Mouse (Mus musculus): ENCODE data around the gene Stpg3. TPM values are rescaled to one million over a fixed set of nuclear protein-coding genes. Genes with fewer than 3 reads are reported as not detected.
"Not testable (repeated sequence)": the region's sequence is repeated elsewhere in the genome, so short reads cannot be mapped to it uniquely, and the experiment has no call there.

The Stpg3 gene
- not detected in 2 replicates for polyA plus RNA-seq (2015; fragmentation: Nextera tagmentation; extraction: Ambion mirVana)

GRCm38 (mm10) chr2:25214444-25214843 lies at the start of gene Stpg3:
TSS of gene Stpg3 (minus strand) at chr2:25214637.
- no peak within 1 kb of the TSS for H3K27ac ChIP-seq (ENCODE audit: low read depth, low read length)
- H3K4me2 ChIP-seq (ENCODE audit: low read length), result no peak within 1 kb of the TSS
- no peak within 1 kb of the TSS for H3K9ac ChIP-seq (ENCODE audit: low read depth, low read length)
- no peak for ATAC-seq
- no peaks in the 10 kb centered on the region for H3K36me3 ChIP-seq (ENCODE audit: control insufficient read depth, insufficient read depth, low read length)
- H3K4me3 ChIP-seq (ENCODE audit: low read length), result no peak within 1 kb of the TSS
- H3K27me3 ChIP-seq (replicated peaks; ENCODE audit: control insufficient read depth, insufficient read depth, low read length), result 0 out of 2 replicates have a peak, but pooled peaks cover 2% of the 10 kb centered on the region
- no peaks in the 10 kb centered on the region for H3K9me3 ChIP-seq (ENCODE audit: control insufficient read depth, low read length)
- WGBS, result 86% methylated on average over 3 of the region's 3 CpGs
- H3K4me1 ChIP-seq (ENCODE audit: control insufficient read depth, insufficient read depth, low read depth, low read length), result peaks cover 11% of the 10 kb centered on the region

GRCm38 (mm10) chr2:25263623-25264285 lies 49.3 kb upstream of the Stpg3 start:
- Histone ChIP-seq H3K27me3 (replicated peaks; ENCODE audit: control insufficient read depth, insufficient read depth, low read length) (no peaks in the 10 kb centered on the region; the same call in 1 of the 2 replicates), H3K4me2 (ENCODE audit: low read length) (peak overlapping the region; percentile 99), H3K9ac (ENCODE audit: low read depth, low read length) (peak overlapping the region; percentile 83), H3K9me3 (ENCODE audit: control insufficient read depth, low read length) (no peaks in the 10 kb centered on the region), H3K4me1 (ENCODE audit: control insufficient read depth, insufficient read depth, low read depth, low read length) (peaks cover 45% of the 10 kb centered on the region), H3K27ac (ENCODE audit: low read depth, low read length) (no peak overlapping the region; the same call in 1 of the 2 replicates), H3K4me3 (ENCODE audit: low read length) (peak overlapping the region; percentile 83), H3K36me3 (ENCODE audit: control insufficient read depth, insufficient read depth, low read length) (no peaks in the 10 kb centered on the region)
- 21% methylated on average over 12 of the region's 12 CpGs for WGBS
- no peak for ATAC-seq

- WGBS, result under 1% methylated on average over 82 of the region's 82 CpGs
- no peaks in the 10 kb centered on the region for H3K36me3 ChIP-seq (ENCODE audit: control insufficient read depth, insufficient read depth, low read length)
- H3K27ac ChIP-seq (ENCODE audit: low read depth, low read length), result peak overlapping the region; percentile 85
- H3K4me3 ChIP-seq (ENCODE audit: low read length), result peak overlapping the region; percentile 83
- H3K27me3 ChIP-seq (replicated peaks; ENCODE audit: control insufficient read depth, insufficient read depth, low read length), result no peaks in the 10 kb centered on the region; the same call in 1 of the 2 replicates
- peak overlapping the region; percentile 99 for H3K4me2 ChIP-seq (ENCODE audit: low read length)
- H3K9ac ChIP-seq (ENCODE audit: low read depth, low read length), result peak overlapping the region; percentile 83
- H3K9me3 ChIP-seq (ENCODE audit: control insufficient read depth, low read length), result no peaks in the 10 kb centered on the region
- H3K4me1 ChIP-seq (ENCODE audit: control insufficient read depth, insufficient read depth, low read depth, low read length), result peaks cover 45% of the 10 kb centered on the region
- ATAC-seq, result no peak; the same call in 1 of the 2 replicates
Measured at GRCm38 (mm10) chr2:25262795-25263622, 48.6 kb upstream of the Stpg3 start.

- Histone ChIP-seq H3K4me1 (ENCODE audit: control insufficient read depth, insufficient read depth, low read depth, low read length) (peaks cover 43% of the 10 kb centered on the region), H3K9ac (ENCODE audit: low read depth, low read length) (peak within 1 kb of the TSS; percentile 83), H3K27ac (ENCODE audit: low read depth, low read length) (peak within 1 kb of the TSS; percentile 85), H3K4me3 (ENCODE audit: low read length) (peak within 1 kb of the TSS; percentile 83), H3K27me3 (replicated peaks; ENCODE audit: control insufficient read depth, insufficient read depth, low read length) (no peaks in the 10 kb centered on the region; the same call in 1 of the 2 replicates), H3K9me3 (ENCODE audit: control insufficient read depth, low read length) (no peaks in the 10 kb centered on the region), H3K4me2 (ENCODE audit: low read length) (peak within 1 kb of the TSS; percentile 99), H3K36me3 (ENCODE audit: control insufficient read depth, insufficient read depth, low read length) (no peaks in the 10 kb centered on the region)
- ATAC-seq, result peak; percentile 98
- WGBS, result under 1% methylated on average over 32 of the region's 39 CpGs
Measured at GRCm38 (mm10) chr2:25262291-25262767, 47.9 kb upstream of the Stpg3 start, which contains the start of gene Tprn. TSS of gene Tprn (plus strand) at chr2:25262618.

- H3K27me3 ChIP-seq (replicated peaks; ENCODE audit: control insufficient read depth, insufficient read depth, low read length), result no peaks in the 10 kb centered on the region; the same call in 1 of the 2 replicates
- 43% methylated on average over 10 of the region's 12 CpGs for WGBS
- peak overlapping the region; percentile 99 for H3K4me2 ChIP-seq (ENCODE audit: low read length)
- H3K4me3 ChIP-seq (ENCODE audit: low read length), result peak overlapping the region; percentile 83
- ATAC-seq, result no peak
- H3K9me3 ChIP-seq (ENCODE audit: control insufficient read depth, low read length), result no peaks in the 10 kb centered on the region
- no peaks in the 10 kb centered on the region for H3K36me3 ChIP-seq (ENCODE audit: control insufficient read depth, insufficient read depth, low read length)
- peak overlapping the region; percentile 46; the same call in 1 of the 2 replicates for H3K9ac ChIP-seq (ENCODE audit: low read depth, low read length)
- peak overlapping the region; percentile 62 for H3K27ac ChIP-seq (ENCODE audit: low read depth, low read length)
- H3K4me1 ChIP-seq (ENCODE audit: control insufficient read depth, insufficient read depth, low read depth, low read length), result peaks cover 41% of the 10 kb centered on the region
Measured at GRCm38 (mm10) chr2:25261870-25262269, 47.4 kb upstream of the Stpg3 start.

GRCm38 (mm10) chr2:25258887-25259286 lies 44.5 kb upstream of the Stpg3 start:
- Histone ChIP-seq H3K4me1 (ENCODE audit: control insufficient read depth, insufficient read depth, low read depth, low read length) (peaks cover 27% of the 10 kb centered on the region), H3K4me3 (ENCODE audit: low read length) (no peak overlapping the region), H3K27me3 (replicated peaks; ENCODE audit: control insufficient read depth, insufficient read depth, low read length) (no peaks in the 10 kb centered on the region), H3K36me3 (ENCODE audit: control insufficient read depth, insufficient read depth, low read length) (no peaks in the 10 kb centered on the region), H3K9ac (ENCODE audit: low read depth, low read length) (no peak overlapping the region), H3K4me2 (ENCODE audit: low read length) (no peak overlapping the region), H3K9me3 (ENCODE audit: control insufficient read depth, low read length) (no peaks in the 10 kb centered on the region), H3K27ac (ENCODE audit: low read depth, low read length) (no peak overlapping the region)
- WGBS, result 44% methylated on average over 2 of the region's 2 CpGs
- no peak for ATAC-seq

GRCm38 (mm10) chr2:25257250-25257649 lies 42.8 kb upstream of the Stpg3 start:
- not testable (repeated sequence) for H3K9ac ChIP-seq (ENCODE audit: low read depth, low read length); ATAC-seq; H3K27ac ChIP-seq (ENCODE audit: low read depth, low read length); H3K9me3 ChIP-seq (ENCODE audit: control insufficient read depth, low read length); H3K4me2 ChIP-seq (ENCODE audit: low read length); H3K27me3 ChIP-seq (replicated peaks; ENCODE audit: control insufficient read depth, insufficient read depth, low read length); H3K4me3 ChIP-seq (ENCODE audit: low read length); H3K36me3 ChIP-seq (ENCODE audit: control insufficient read depth, insufficient read depth, low read length)
- 91% methylated on average over 5 of the region's 5 CpGs for WGBS
- H3K4me1 ChIP-seq (ENCODE audit: control insufficient read depth, insufficient read depth, low read depth, low read length), result peaks cover 19% of the 10 kb centered on the region

- Histone ChIP-seq H3K4me2 (ENCODE audit: low read length) (peak overlapping the region; percentile 96), H3K4me3 (ENCODE audit: low read length) (peak overlapping the region; percentile 99), H3K4me1 (ENCODE audit: control insufficient read depth, insufficient read depth, low read depth, low read length) (peaks cover 19% of the 10 kb centered on the region)
- not testable (repeated sequence) for ATAC-seq; H3K9me3 ChIP-seq (ENCODE audit: control insufficient read depth, low read length); H3K27me3 ChIP-seq (replicated peaks; ENCODE audit: control insufficient read depth, insufficient read depth, low read length); H3K9ac ChIP-seq (ENCODE audit: low read depth, low read length); H3K36me3 ChIP-seq (ENCODE audit: control insufficient read depth, insufficient read depth, low read length); H3K27ac ChIP-seq (ENCODE audit: low read depth, low read length)
- 56% methylated on average over 11 of the region's 12 CpGs for WGBS
Measured at GRCm38 (mm10) chr2:25256443-25257109, 42.1 kb upstream of the Stpg3 start.

All from hindbrain, embryonic 16.5 days (tissue).